Mouse (Mus musculus): ENCODE results near the gene Hsd17b7. TPM values are rescaled to one million over a fixed set of nuclear protein-coding genes. Genes with fewer than 3 reads are reported as not detected.
A peak's percentile ranks its signal among the peaks of the same experiment; 100 is the strongest.

Hsd17b7 gene
- polyA plus RNA-seq, 1 experiment from 2014 or later, result 16.0 TPM

- H3K4me2 ChIP-seq, result no peak overlapping the region
- 92% methylated on average over 4 of the region's 4 CpGs for whole genome bisulfite sequencing
- H3K4me3 ChIP-seq (replicated peaks), result no peak overlapping the region
- no peak for ATAC-seq (ENCODE audit: insufficient read depth, low FRiP score, low read depth)
- H3K4me1 ChIP-seq, result peaks cover 7% of the 10 kb centered on the region; the same call in 1 of the 2 replicates
- H3K9ac ChIP-seq, result no peak overlapping the region
- no peaks in the 10 kb centered on the region for H3K9me3 ChIP-seq
- 0 out of 2 replicates have a peak, but pooled peaks cover 4% of the 10 kb centered on the region for H3K36me3 ChIP-seq
- no peak overlapping the region for H3K27ac ChIP-seq
- no peaks in the 10 kb centered on the region for H3K27me3 ChIP-seq (replicated peaks)
These were observed 1.9 kb upstream of the Hsd17b7 start for GRCm38 (mm10) chr1:169970936-169971335.

GRCm38 (mm10) chr1:169969516-169969886, 460 bp upstream of the Hsd17b7 start:
- Histone ChIP-seq H3K27ac (peak overlapping the region; percentile 87), H3K36me3 (0 out of 2 replicates have a peak, but pooled peaks cover 7% of the 10 kb centered on the region)
- WGBS, result under 1% methylated on average over 8 of the region's 9 CpGs

GRCm38 (mm10) chr1:169953106-169953505, 15.9 kb downstream of the Hsd17b7 start:
- Histone ChIP-seq H3K4me3 (replicated peaks) (no peak overlapping the region), H3K9ac (no peak overlapping the region), H3K36me3 (peaks cover 17% of the 10 kb centered on the region; the same call in 1 of the 2 replicates), H3K4me2 (no peak overlapping the region), H3K27ac (no peak overlapping the region), H3K27me3 (replicated peaks) (no peaks in the 10 kb centered on the region), H3K9me3 (no peaks in the 10 kb centered on the region), H3K4me1 (no peaks in the 10 kb centered on the region)
- ATAC-seq (ENCODE audit: insufficient read depth, low FRiP score, low read depth), result no peak
- 98% methylated on average over 10 of the region's 10 CpGs for WGBS

More at GRCm38 (mm10) chr1:169969516-169969886, 460 bp upstream of the Hsd17b7 start:
- ATAC-seq (ENCODE audit: insufficient read depth, low FRiP score, low read depth), result peak; percentile 27
- peak overlapping the region; percentile 81 for H3K4me2 ChIP-seq
- peaks cover 7% of the 10 kb centered on the region; the same call in 1 of the 2 replicates for H3K4me1 ChIP-seq
- H3K9ac ChIP-seq, result peak overlapping the region; percentile 32; the same call in 1 of the 2 replicates
- no peaks in the 10 kb centered on the region for H3K27me3 ChIP-seq (replicated peaks)
- H3K4me3 ChIP-seq (replicated peaks), result peak overlapping the region; percentile 71
- no peaks in the 10 kb centered on the region for H3K9me3 ChIP-seq

GRCm38 (mm10) chr1:169952636-169953035, 16.4 kb downstream of the Hsd17b7 start:
- Histone ChIP-seq H3K9ac (no peak overlapping the region), H3K27ac (no peak overlapping the region), H3K4me1 (no peaks in the 10 kb centered on the region), H3K36me3 (peaks cover 17% of the 10 kb centered on the region; the same call in 1 of the 2 replicates), H3K4me3 (replicated peaks) (no peak overlapping the region), H3K27me3 (replicated peaks) (no peaks in the 10 kb centered on the region), H3K9me3 (no peaks in the 10 kb centered on the region), H3K4me2 (no peak overlapping the region)
- 93% methylated on average over 10 of the region's 10 CpGs for WGBS
- ATAC-seq (ENCODE audit: insufficient read depth, low FRiP score, low read depth), result no peak

GRCm38 (mm10) chr1:169951561-169951960, 17.5 kb downstream of the Hsd17b7 start:
- 91% methylated on average over 6 of the region's 6 CpGs for WGBS
- peaks cover 14% of the 10 kb centered on the region; the same call in 1 of the 2 replicates for H3K36me3 ChIP-seq
- ATAC-seq (ENCODE audit: insufficient read depth, low FRiP score, low read depth), result no peak
- no peak overlapping the region for H3K27ac ChIP-seq
- no peak overlapping the region for H3K4me3 ChIP-seq (replicated peaks)
- H3K9me3 ChIP-seq, result no peaks in the 10 kb centered on the region
- H3K9ac ChIP-seq, result no peak overlapping the region
- H3K4me2 ChIP-seq, result no peak overlapping the region
- no peaks in the 10 kb centered on the region for H3K27me3 ChIP-seq (replicated peaks)
- no peaks in the 10 kb centered on the region for H3K4me1 ChIP-seq

- 91% methylated on average over 4 of the region's 4 CpGs for WGBS
- H3K4me3 ChIP-seq (replicated peaks), result no peak overlapping the region
- no peak overlapping the region for H3K9ac ChIP-seq
- no peaks in the 10 kb centered on the region for H3K27me3 ChIP-seq (replicated peaks)
- H3K4me1 ChIP-seq, result no peaks in the 10 kb centered on the region
- no peaks in the 10 kb centered on the region for H3K9me3 ChIP-seq
- ATAC-seq (ENCODE audit: insufficient read depth, low FRiP score, low read depth), result no peak
- H3K36me3 ChIP-seq, result peaks cover 14% of the 10 kb centered on the region; the same call in 1 of the 2 replicates
- no peak overlapping the region for H3K27ac ChIP-seq
- no peak overlapping the region for H3K4me2 ChIP-seq
These were observed 18.4 kb downstream of the Hsd17b7 start for GRCm38 (mm10) chr1:169950651-169951050.

- no peaks in the 10 kb centered on the region for H3K27me3 ChIP-seq (replicated peaks)
- no peak for ATAC-seq (ENCODE audit: insufficient read depth, low FRiP score, low read depth)
- 57% methylated on average over 7 of the region's 7 CpGs for WGBS
These were observed 19.1 kb downstream of the Hsd17b7 start for GRCm38 (mm10) chr1:169949981-169950380.

GRCm38 (mm10) chr1:169948866-169949265, 20.2 kb downstream of the Hsd17b7 start:
- no peak for ATAC-seq (ENCODE audit: insufficient read depth, low FRiP score, low read depth)
- H3K4me1 ChIP-seq, result no peaks in the 10 kb centered on the region
- no peaks in the 10 kb centered on the region for H3K27me3 ChIP-seq (replicated peaks)
- H3K4me3 ChIP-seq (replicated peaks), result no peak overlapping the region
- no peak overlapping the region for H3K9ac ChIP-seq
- H3K36me3 ChIP-seq, result peaks cover 14% of the 10 kb centered on the region; the same call in 1 of the 2 replicates
- no peak overlapping the region for H3K4me2 ChIP-seq
- H3K9me3 ChIP-seq, result no peaks in the 10 kb centered on the region
- H3K27ac ChIP-seq, result no peak overlapping the region
- WGBS, result 61% methylated on average over 7 of the region's 7 CpGs

More at GRCm38 (mm10) chr1:169949981-169950380, 19.1 kb downstream of the Hsd17b7 start:
- no peak overlapping the region for H3K4me3 ChIP-seq (replicated peaks)
- no peak overlapping the region for H3K4me2 ChIP-seq
- no peaks in the 10 kb centered on the region for H3K4me1 ChIP-seq
- H3K9me3 ChIP-seq, result no peaks in the 10 kb centered on the region
- H3K36me3 ChIP-seq, result peaks cover 14% of the 10 kb centered on the region; the same call in 1 of the 2 replicates
- no peak overlapping the region for H3K9ac ChIP-seq
- no peak overlapping the region for H3K27ac ChIP-seq

GRCm38 (mm10) chr1:169948280-169948679, 20.8 kb downstream of the Hsd17b7 start:
- WGBS, result 64% methylated on average over 7 of the region's 7 CpGs
- H3K36me3 ChIP-seq, result peaks cover 14% of the 10 kb centered on the region; the same call in 1 of the 2 replicates
- no peak overlapping the region for H3K4me2 ChIP-seq

GRCm38 (mm10) chr1:169947654-169948053, 21.4 kb downstream of the Hsd17b7 start:
- Histone ChIP-seq H3K27me3 (replicated peaks) (no peaks in the 10 kb centered on the region), H3K4me2 (no peak overlapping the region), H3K9me3 (no peaks in the 10 kb centered on the region), H3K4me1 (no peaks in the 10 kb centered on the region), H3K4me3 (replicated peaks) (no peak overlapping the region), H3K9ac (no peak overlapping the region), H3K36me3 (peaks cover 9% of the 10 kb centered on the region; the same call in 1 of the 2 replicates), H3K27ac (no peak overlapping the region)
- no peak for ATAC-seq (ENCODE audit: insufficient read depth, low FRiP score, low read depth)
- 80% methylated on average over 6 of the region's 6 CpGs for WGBS

More at GRCm38 (mm10) chr1:169948280-169948679, 20.8 kb downstream of the Hsd17b7 start:
- no peak overlapping the region for H3K4me3 ChIP-seq (replicated peaks)
- H3K4me1 ChIP-seq, result no peaks in the 10 kb centered on the region
- no peak for ATAC-seq (ENCODE audit: insufficient read depth, low FRiP score, low read depth)
- no peaks in the 10 kb centered on the region for H3K9me3 ChIP-seq
- no peaks in the 10 kb centered on the region for H3K27me3 ChIP-seq (replicated peaks)
- no peak overlapping the region for H3K9ac ChIP-seq
- H3K27ac ChIP-seq, result no peak overlapping the region

GRCm38 (mm10) chr1:169946004-169946403, 23.0 kb downstream of the Hsd17b7 start:
- no peak overlapping the region for H3K9ac ChIP-seq
- 0 out of 2 replicates have a peak, but pooled peaks cover 2% of the 10 kb centered on the region for H3K36me3 ChIP-seq
- H3K4me1 ChIP-seq, result no peaks in the 10 kb centered on the region
- H3K4me2 ChIP-seq, result no peak overlapping the region
- no peak overlapping the region for H3K27ac ChIP-seq
- 78% methylated on average over 3 of the region's 3 CpGs for WGBS
- H3K27me3 ChIP-seq (replicated peaks), result no peaks in the 10 kb centered on the region
- no peaks in the 10 kb centered on the region for H3K9me3 ChIP-seq
- no peak overlapping the region for H3K4me3 ChIP-seq (replicated peaks)
- ATAC-seq (ENCODE audit: insufficient read depth, low FRiP score, low read depth), result no peak

- ATAC-seq (ENCODE audit: insufficient read depth, low FRiP score, low read depth), result no peak
- no peak overlapping the region for H3K27ac ChIP-seq
- no peaks in the 10 kb centered on the region for H3K9me3 ChIP-seq
- no peaks in the 10 kb centered on the region for H3K36me3 ChIP-seq
- 5% methylated on average over 2 of the region's 2 CpGs for WGBS
- no peaks in the 10 kb centered on the region for H3K27me3 ChIP-seq (replicated peaks)
- H3K9ac ChIP-seq, result no peak overlapping the region
- H3K4me2 ChIP-seq, result no peak overlapping the region
- H3K4me3 ChIP-seq (replicated peaks), result no peak overlapping the region
- no peaks in the 10 kb centered on the region for H3K4me1 ChIP-seq
These were observed 29.7 kb downstream of the Hsd17b7 start for GRCm38 (mm10) chr1:169939345-169939744.

All from stomach, embryonic 15.5 days (tissue).